Mouse (Mus musculus) hematopoietic stem cell, adult 5-6 weeks (primary cell): ENCODE measurements around the gene Gm20708. TPM values are rescaled to one million over a fixed set of nuclear protein-coding genes. Genes with fewer than 3 reads are reported as not detected.

ENCODE experiments used
- ATAC-seq, 2 experiments: fragments of 125-278 bp in 1 of 2; replicated peaks in 1 of 2; 2 replicates each; pipeline ENCODE4 v1.8.0; 2016 to 2017; ENCODE audit warnings: inconsistent platforms in 2 of 2, mild to moderate bottlenecking in 2 of 2, moderate number of reproducible peaks in 2 of 2, low read depth in 1 of 2, moderate TSS enrichment in 1 of 2; ENCODE audit not compliant: low FRiP score in 2 of 2, poor library complexity in 2 of 2, severe bottlenecking in 2 of 2, insufficient read depth in 1 of 2, low TSS enrichment in 1 of 2
- total RNA-seq: library from RNA; stranded (forward); fragments of 172-1452, 232-1000 nt; gene quantifications from 2 replicates; pipeline ENCODE4 v1.2.3, GENCODE M21; 2017

Gene Gm20708
- total RNA-seq, 1 experiment from 2014 or later: not detected

GRCm38 (mm10) chr11:117843434-117843833 lies 34.0 kb downstream of the Gm20708 start:
- ATAC-seq: no peak

- no peak for ATAC-seq
Observed at GRCm38 (mm10) chr11:117844997-117845396, 35.5 kb downstream of the Gm20708 start.

- no peak for ATAC-seq
Observed at GRCm38 (mm10) chr11:117845651-117846050, 36.2 kb downstream of the Gm20708 start.

- ATAC-seq: no peak
Observed at GRCm38 (mm10) chr11:117846640-117847039, 37.2 kb downstream of the Gm20708 start.

- no peak for ATAC-seq
Observed at GRCm38 (mm10) chr11:117847593-117848215, 38.2 kb downstream of the Gm20708 start.

- ATAC-seq: peak; percentile 37 to 50
Observed at GRCm38 (mm10) chr11:117848271-117848984, 39.0 kb downstream of the Gm20708 start.

GRCm38 (mm10) chr11:117848985-117849671 lies 39.7 kb downstream of the Gm20708 start, which contains the start of gene Birc5:
TSS of gene Birc5 (plus strand) at chr11:117849251.
- peak; percentile 98 for ATAC-seq

GRCm38 (mm10) chr11:117852875-117853274 lies 43.4 kb downstream of the Gm20708 start:
- no peak for ATAC-seq

GRCm38 (mm10) chr11:117854241-117854640 lies 44.8 kb downstream of the Gm20708 start:
- ATAC-seq: no peak

GRCm38 (mm10) chr11:117855360-117855759 lies 45.9 kb downstream of the Gm20708 start:
- ATAC-seq: 0 out of 4 replicates have a peak, but pooled peaks of 1 of the 2 experiments have one; percentile 4

- ATAC-seq: no peak
Observed at GRCm38 (mm10) chr11:117855975-117856374, 46.5 kb downstream of the Gm20708 start.

- no peak for ATAC-seq
Observed at GRCm38 (mm10) chr11:117857462-117857861, 48.0 kb downstream of the Gm20708 start.

- no peak for ATAC-seq
Observed at GRCm38 (mm10) chr11:117858392-117858791, 48.9 kb downstream of the Gm20708 start.

- ATAC-seq: 0 out of 4 replicates have a peak, but pooled peaks of 1 of the 2 experiments have one; percentile 23
Observed at GRCm38 (mm10) chr11:117860601-117861000, 51.1 kb downstream of the Gm20708 start, which contains the start of gene Tmem235. TSS of gene Tmem235 (plus strand) at chr11:117860752.

- ATAC-seq: no peak
Observed at GRCm38 (mm10) chr11:117863174-117863856, 53.8 kb downstream of the Gm20708 start.

GRCm38 (mm10) chr11:117864805-117865204 lies 55.3 kb downstream of the Gm20708 start:
- ATAC-seq: peak; percentile 12 to 18; a peak in 1 of 4 replicates

- no peak for ATAC-seq
Observed at GRCm38 (mm10) chr11:117865988-117866387, 56.5 kb downstream of the Gm20708 start.
